Mouse (Mus musculus) ES-CJ7 (cell line): ENCODE results near the gene Duox1.

Experiments used
- DNase-seq: peaks from one replicate; pipeline ENCODE4 v3.0.0; 2011; ENCODE audit warnings: low read depth, low spot score

Gene Duox1

GRCm38 (mm10) chr2:122354191-122354929 lies 38.9 kb downstream of the Duox1 start:
- DNase-seq: no peak

DNA sequence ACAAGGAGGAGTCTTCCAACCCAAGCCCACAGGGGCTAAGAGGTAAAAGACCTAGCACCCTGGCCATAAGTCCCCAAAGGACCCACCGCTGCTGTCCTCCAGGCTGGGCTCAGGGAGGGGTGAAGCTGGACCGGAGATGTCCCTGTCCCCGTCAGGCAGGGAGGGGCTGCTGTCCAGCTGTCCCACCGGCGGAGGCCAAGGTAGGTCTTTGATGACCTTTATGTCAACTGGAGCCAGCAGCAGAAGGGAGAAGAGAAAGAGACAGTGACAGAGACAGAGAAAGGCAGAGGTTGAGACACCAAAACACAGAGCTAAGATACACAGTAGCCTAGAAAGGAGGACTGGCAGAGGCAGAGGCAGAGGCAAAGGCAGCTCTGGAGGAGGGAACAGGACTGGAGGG lies 39.9 kb downstream of the Duox1 start:
- DNase-seq: no peak

GRCm38 (mm10) chr2:122356187-122356586 lies 40.7 kb downstream of the Duox1 start:
- DNase-seq: no peak

GRCm38 (mm10) chr2:122360310-122360709 lies 44.8 kb downstream of the Duox1 start:
- DNase-seq: no peak

- DNase-seq: no peak
Observed at GRCm38 (mm10) chr2:122361181-122361580, 45.7 kb downstream of the Duox1 start.

- DNase-seq: no peak
Observed at GRCm38 (mm10) chr2:122361868-122362621, 46.6 kb downstream of the Duox1 start.

DNA sequence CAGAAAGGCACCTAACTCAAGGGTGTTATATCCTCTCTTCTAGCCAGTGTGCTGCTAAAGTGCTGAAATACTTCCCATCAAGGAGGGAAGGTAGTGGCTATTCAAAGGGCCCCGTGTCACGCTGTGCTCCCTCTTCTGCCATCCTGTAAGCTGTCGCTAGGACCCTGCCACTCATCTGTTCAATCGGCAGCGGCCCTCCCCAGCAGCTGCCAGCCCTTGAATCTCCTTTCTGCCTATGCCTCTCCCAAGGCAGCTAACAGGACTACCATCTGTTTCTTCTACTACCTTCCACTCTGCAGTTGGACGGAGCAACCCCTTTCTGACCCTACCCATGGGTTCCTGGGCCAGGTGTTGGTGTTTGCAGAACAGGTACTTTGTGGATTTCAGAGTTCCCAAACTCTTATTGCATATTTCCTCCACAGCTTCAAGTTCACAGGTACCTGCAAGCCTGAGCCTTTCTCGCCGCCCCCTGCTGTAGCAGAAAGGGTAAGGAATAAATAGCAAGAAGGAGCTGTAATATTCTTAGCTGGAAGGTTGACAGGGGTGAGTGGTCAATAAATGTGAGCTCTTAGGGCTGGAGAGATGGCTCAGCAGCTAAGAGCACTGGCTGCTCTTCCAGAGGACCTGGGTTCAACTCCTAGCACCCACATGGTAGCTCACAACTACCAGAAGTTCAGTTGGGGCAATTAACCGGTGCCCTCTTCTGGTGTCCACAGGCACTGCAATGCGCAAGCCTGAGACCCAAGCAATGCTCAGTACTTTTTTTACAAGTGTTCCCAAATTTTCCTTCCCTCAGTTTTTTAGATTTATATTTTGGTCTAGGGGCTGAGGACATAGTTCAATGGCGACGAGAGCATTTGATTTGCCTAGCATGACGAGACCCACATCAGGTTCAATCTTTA lies 47.4 kb downstream of the Duox1 start:
- DNase-seq: no peak

GRCm38 (mm10) chr2:122364352-122364944 lies 49.0 kb downstream of the Duox1 start:
- DNase-seq: no peak

DNA sequence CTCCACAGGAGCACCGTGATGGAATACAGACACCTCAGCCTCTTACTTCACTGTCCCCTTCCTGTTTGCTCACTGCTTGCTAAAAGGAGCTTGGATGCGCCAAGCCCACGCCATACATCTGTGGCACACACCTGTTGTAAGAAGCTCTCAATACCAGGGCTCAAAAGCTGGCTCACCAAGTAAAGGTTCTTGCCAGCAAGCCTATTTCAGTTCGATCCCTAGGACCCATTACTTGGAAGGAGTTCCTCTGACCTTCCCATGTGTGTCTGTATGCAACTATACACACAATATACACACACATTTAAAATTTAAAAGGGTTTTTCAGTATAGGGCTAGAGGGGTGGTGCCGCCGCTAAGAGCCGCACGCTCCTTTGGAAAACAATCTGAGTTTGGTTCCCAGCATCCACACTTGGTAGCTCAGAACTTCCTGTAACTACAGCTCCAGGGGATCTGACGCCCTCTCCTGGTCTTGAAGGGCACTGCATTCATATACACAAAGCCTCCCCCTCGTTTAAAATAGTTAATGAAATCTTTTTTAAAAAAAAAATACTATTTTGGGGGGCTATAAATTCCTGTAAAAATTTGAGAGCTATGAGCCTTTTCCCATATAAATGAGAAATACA lies 49.9 kb downstream of the Duox1 start:
- DNase-seq: peak; percentile 73

DNA sequence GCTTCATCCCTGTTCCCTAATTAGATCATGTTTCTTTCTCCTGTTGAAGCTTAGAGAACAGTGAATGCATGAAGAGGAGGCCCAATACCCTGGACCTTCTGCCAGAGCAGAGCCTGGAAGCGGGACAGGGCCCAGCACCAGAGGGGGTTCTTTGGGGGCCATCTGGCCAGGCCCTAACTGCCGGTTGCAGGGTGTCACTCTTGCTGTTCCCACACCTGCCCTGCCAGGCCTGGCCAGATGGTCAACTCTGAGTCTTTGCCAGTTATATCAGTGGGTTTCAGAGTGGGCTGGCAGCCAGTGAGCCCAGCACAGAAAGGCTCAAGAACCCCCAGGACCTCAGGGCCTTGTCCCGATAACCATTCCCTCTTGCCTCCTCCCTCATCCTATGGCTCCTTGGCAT lies 50.6 kb downstream of the Duox1 start:
- no peak for DNase-seq

DNA sequence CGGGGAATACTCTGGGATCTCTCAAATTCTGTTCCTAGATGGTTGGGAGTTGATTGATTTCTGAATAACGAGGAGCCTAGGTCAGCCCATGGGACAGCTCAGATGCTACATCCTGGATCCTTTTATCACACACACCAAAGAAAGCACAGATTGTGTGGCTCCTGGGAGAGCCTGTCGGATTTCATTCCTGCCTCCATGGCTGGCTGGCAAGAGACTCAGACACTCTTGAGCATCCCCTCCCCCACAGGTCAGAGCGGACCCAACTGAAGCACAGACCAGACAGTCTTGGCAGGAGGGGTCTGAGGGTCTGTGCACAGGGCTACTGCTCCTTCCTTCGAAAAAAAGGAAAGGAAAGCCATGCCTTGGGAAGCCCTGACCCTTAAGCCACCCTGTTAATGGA lies 51.2 kb downstream of the Duox1 start:
- DNase-seq: no peak

- no peak for DNase-seq
Observed at GRCm38 (mm10) chr2:122367181-122367580, 51.7 kb downstream of the Duox1 start.

- no peak for DNase-seq
Observed at GRCm38 (mm10) chr2:122367701-122368080, 52.2 kb downstream of the Duox1 start.

- DNase-seq: peak; percentile 34
Observed at GRCm38 (mm10) chr2:122368081-122368971, 52.9 kb downstream of the Duox1 start.

DNA sequence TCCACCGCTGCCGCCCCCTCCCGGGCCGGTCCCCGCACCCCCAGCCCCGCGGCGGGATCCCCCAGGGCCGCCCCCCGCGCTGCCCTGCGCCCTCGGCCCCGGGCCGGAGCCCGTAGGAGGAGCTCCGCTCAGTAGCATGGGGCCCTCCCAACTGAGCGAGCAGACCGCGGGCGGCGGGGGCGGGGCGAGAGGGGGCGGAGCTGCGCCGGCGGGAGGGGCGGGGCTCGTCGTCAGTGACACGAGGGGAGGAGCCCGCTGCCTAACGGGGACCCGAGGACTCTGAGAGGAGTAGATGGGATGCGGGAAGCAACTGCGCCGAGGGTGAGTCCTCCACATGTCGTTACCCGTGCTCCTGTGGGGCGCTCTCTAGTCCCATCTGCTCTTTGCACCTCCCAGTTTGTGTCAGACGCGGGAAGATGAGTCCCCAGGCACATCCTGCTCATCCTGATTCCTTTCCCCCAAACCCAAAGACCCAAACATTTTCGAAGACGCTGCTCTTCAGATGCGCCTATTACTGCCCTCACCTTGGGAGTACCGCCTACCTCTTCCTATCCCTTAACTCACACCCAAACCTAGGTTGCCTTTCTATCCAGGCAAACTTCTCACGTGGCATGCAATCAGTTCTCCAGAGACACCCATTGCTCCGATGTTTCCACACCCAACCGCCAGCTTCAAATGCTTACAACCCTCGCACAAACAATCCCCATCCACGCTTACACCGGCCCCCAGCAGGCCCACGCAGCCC lies 53.7 kb downstream of the Duox1 start, which contains the start of gene Shf:
Shf (minus strand) TSS at position 168 of the 745 bp plus-strand sequence.
- DNase-seq: peak; percentile 87

- peak; percentile 99 for DNase-seq
Observed at GRCm38 (mm10) chr2:122370101-122370750, 54.8 kb downstream of the Duox1 start.

GRCm38 (mm10) chr2:122372067-122372466 lies 56.6 kb downstream of the Duox1 start:
- peak; percentile 44 for DNase-seq

DNA sequence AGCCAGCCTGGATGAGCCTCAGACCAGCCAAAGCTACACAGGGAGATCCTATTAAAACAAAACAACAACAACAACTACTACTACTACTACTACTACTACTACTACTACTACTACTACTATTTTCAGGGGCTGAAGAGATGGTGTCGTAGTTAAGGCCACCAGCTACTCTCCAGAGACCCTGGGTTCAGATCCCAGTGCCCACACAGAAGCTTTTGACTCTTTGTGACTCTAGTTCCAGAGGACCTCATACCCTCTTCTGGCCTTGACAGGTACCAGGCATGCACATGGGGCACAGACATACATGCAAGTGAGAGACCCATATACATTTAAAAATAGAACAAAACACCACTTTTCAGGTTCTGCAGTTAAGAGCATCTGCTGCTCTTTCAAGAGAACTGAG lies 57.1 kb downstream of the Duox1 start:
- DNase-seq: no peak

DNA sequence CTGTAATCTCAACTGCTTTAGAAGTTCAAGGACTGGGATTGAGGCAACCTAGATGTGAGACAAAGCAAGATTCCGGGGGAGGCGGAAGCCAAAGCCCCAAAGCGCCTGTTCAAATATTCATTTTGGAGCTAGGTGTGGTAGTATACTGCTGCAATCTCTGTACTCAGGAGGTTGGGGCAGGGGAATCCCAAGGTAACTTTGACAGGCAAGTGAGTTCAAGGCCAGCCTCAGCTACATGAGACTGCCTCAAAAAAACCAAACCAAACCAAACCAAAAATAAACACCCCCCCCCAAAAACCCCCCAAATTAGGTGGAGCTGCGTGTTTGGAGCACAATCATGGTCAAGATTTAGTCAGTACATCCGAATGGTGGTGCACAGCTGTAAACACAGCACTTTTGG lies 58.5 kb downstream of the Duox1 start:
- no peak for DNase-seq
